Mouse (Mus musculus) mesoderm, embryonic 11.5 days (tissue): Measurements from ENCODE around the gene Olfr644.
A peak's percentile ranks its signal among the peaks of the same experiment; 100 is the strongest.

ENCODE experiments used
- DNase-seq: peaks from one replicate; pipeline ENCODE4 v3.0.0-alpha.2; 2012; ENCODE audit warnings: low read depth, low spot score

The Olfr644 gene

GRCm38 (mm10) chr7:104071769-104072168 lies at the start of gene Olfr644:
Gene Olfr644, minus strand, starts transcription at chr7:104071869.
- DNase-seq: no peak

GRCm38 (mm10) chr7:104104757-104104972 lies 33.0 kb upstream of the Olfr644 start, which contains the start of gene Olfr646:
Gene Olfr646, plus strand, starts transcription at chr7:104104873.
- DNase-seq: no peak

DNA sequence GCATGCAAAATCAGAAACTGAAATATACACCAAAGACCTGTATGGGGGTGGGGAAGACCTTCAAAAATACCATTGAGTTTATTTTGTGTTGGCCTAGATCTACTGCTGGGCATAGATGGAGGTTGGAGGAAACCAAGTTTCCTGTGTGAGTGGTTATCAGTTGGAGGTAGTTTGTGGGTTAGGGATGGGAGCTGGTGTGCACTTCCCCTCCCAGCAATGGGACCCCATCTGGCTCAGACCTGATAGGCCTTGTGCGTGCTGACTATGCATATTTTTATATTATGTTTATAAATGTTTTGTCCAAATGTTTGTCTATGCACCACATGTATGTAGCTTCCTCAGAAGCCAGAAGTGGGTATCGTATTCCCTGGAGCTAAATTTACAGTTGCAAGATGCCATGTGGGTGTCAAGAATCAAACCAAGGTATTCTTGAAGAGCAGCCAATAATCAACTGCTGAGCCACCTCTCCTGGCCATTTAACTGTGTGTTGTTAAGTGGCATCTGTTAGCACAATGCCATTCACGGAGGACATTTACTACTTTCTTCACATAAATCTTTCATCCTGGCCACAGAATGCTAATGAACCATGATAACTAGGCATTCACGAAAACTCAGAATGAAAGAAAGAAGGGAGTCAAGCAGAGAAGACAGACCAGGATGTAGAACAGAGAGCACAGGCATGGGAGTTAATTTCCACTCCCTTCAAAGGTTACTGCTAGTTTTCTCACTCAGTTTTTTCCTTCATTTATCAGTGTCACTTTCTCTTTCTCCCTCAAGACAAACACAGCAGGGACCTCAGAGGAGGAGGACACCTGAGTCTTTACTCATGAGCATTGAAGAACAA lies 32.5 kb upstream of the Olfr644 start:
- DNase-seq: peak; percentile 51

- DNase-seq: no peak
These were observed 13.7 kb upstream of the Olfr644 start, which contains the start of gene Olfr645 for GRCm38 (mm10) chr7:104085365-104085764. Gene Olfr645, minus strand, starts transcription at chr7:104085465.

GRCm38 (mm10) chr7:104061345-104061744 lies 10.3 kb downstream of the Olfr644 start, which contains the start of gene 4930516K23Rik:
Gene 4930516K23Rik, minus strand, starts transcription at chr7:104061445.
- no peak for DNase-seq

DNA sequence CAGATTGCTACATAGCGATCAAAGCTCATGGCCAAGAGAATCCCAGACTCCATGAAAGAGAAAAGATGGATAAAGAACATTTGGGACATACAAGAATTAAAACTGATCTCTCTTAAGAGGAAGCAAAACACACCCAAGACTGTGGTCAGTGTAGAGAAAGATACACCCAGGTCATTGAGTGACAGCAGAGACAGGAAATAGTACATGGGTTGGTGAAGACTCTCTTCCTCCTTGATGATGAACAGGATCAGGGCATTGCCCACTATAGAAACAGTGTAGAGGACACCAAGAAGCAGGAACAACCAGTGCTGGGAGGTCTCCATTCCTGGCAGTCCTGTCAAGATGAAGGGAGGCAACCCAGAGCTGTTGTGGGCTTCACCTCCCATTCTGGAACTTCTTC lies 12.5 kb downstream of the Olfr644 start:
- DNase-seq: no peak

GRCm38 (mm10) chr7:104052566-104052965 lies 19.1 kb downstream of the Olfr644 start, which contains the start of gene Olfr642:
Gene Olfr642, minus strand, starts transcription at chr7:104052666.
- no peak for DNase-seq

- DNase-seq: no peak
These were observed 20.9 kb downstream of the Olfr644 start for GRCm38 (mm10) chr7:104050745-104051144.

GRCm38 (mm10) chr7:104035145-104035544 lies 36.5 kb downstream of the Olfr644 start, which contains the start of gene Olfr641:
Gene Olfr641, plus strand, starts transcription at chr7:104035445.
- no peak for DNase-seq

DNA sequence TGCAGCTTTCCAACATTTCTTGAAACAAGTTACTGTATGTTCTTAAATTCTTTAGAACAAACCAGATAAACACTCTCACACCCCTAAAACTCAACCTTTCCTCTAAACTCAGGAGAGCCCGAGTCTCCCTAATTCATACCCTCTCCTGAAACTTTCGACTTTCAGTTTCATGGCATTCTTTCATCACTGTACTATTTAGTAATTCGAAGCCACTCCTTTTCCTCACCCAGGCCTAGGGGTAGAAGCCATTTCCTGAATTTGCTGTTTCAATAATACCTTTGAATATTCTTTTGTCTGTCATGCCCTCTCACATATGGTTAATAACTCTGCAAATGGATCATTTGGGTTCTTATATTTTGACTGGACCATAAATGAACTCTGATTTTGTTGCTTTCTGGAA lies 44.7 kb downstream of the Olfr644 start:
- DNase-seq: no peak

- no peak for DNase-seq
These were observed 46.2 kb downstream of the Olfr644 start, which contains the start of gene Olfr640 for GRCm38 (mm10) chr7:104025473-104025872. Gene Olfr640, minus strand, starts transcription at chr7:104025573.

DNA sequence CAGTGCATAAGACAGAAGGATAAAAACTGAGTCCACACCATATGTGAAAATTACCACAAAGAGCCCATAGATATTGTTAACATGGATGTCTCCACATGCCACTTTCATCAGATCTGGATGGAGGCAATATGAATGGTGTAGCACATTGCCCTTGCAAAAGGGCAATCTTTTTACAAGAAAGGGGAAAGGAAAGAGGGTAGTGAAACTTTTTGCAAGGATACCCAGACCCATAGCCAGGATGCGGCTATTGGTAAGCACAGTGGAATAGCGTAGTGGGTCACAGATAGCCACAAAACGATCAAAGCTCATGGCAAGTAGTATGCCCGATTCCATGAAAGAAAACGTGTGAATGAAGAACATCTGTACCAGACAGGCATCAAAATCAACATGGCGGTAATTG lies 50.0 kb downstream of the Olfr644 start:
- DNase-seq: no peak

- DNase-seq: no peak
These were observed 52.7 kb downstream of the Olfr644 start for GRCm38 (mm10) chr7:104018953-104019352.

DNA sequence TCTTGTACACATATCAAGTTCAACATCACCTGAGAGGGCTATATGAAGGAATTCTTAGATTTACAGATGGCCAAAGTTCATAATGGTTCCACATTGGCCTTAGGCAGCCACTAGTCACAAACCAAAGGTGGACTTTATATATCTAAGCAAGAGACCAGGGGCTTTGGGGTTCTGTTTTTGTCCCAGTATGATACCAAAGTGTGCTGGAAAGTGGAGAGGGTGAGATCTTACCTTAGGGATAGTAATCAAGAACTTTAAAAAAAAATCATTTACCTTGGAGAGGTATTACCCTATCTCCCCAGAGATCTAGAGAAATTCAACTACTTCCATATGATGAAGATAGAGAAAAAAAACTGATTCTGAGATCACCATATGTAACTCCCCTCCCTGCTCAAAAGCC lies 54.5 kb downstream of the Olfr644 start, which contains the start of gene Olfr639:
TSS of gene Olfr639 (minus strand) at position 101 of the 400 bp plus-strand sequence.
- no peak for DNase-seq
